Mouse (Mus musculus) erythroid progenitor cell, adult 5-6 weeks (primary cell): ENCODE data around the gene Negr1. TPM values are rescaled to one million over a fixed set of nuclear protein-coding genes. Genes with fewer than 3 reads are reported as not detected.

Experiments
- ATAC-seq: replicated peaks from 2 replicates; pipeline ENCODE4 v1.8.0; 2016; ENCODE audit warnings: moderate number of reproducible peaks, mild to moderate bottlenecking, moderate TSS enrichment, inconsistent platforms; ENCODE audit not compliant: poor library complexity, low FRiP score, severe bottlenecking
- total RNA-seq, 2 experiments: library from RNA; stranded (forward) in 1 of 2; stranded (reverse) in 1 of 2; fragments of 150-400 nt in 1 of 2; fragments of 186-747, 209-891 nt in 1 of 2; gene quantifications; 2 replicates each; pipeline versions ENCODE4 v1.2.3 to v1.2.4; 2015 to 2017; ENCODE audit warnings: low replicate concordance in 2 of 2

The Negr1 gene
- total RNA-seq, 2 experiments from 2014 or later: 0.61 TPM; not detected in 1

- no peak for ATAC-seq
Measured at GRCm38 (mm10) chr3:156895322-156895721, 333.7 kb downstream of the Negr1 start.

GRCm38 (mm10) chr3:156896106-156896505, 334.5 kb downstream of the Negr1 start:
- no peak for ATAC-seq

- no peak for ATAC-seq
Measured at GRCm38 (mm10) chr3:156896552-156896951, 335.0 kb downstream of the Negr1 start.

- ATAC-seq: no peak
Measured at GRCm38 (mm10) chr3:156901140-156901539, 339.5 kb downstream of the Negr1 start.

GRCm38 (mm10) chr3:156903925-156904576, 342.5 kb downstream of the Negr1 start:
- ATAC-seq: no peak

GRCm38 (mm10) chr3:156912816-156913215, 351.2 kb downstream of the Negr1 start:
- ATAC-seq: no peak

DNA sequence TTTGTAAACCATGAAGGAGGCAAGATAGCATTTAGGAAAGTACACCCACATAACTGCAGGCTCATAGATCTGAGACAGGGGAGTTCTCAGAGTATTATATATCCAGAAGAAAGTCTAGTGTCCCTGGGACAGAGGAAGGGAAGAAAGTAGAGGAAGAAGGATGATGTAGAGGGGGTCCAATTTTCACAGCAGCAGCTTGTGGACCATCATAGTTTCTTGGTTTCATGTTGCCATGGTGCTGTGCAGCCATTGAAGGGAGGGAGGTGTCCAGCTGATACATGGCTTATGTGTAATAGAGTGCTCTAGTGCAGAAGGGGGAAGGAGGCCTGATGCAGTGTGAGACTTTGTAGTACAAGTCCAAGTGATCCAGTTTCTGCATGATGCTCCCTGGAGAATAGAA, 359.8 kb downstream of the Negr1 start:
- ATAC-seq: no peak

DNA sequence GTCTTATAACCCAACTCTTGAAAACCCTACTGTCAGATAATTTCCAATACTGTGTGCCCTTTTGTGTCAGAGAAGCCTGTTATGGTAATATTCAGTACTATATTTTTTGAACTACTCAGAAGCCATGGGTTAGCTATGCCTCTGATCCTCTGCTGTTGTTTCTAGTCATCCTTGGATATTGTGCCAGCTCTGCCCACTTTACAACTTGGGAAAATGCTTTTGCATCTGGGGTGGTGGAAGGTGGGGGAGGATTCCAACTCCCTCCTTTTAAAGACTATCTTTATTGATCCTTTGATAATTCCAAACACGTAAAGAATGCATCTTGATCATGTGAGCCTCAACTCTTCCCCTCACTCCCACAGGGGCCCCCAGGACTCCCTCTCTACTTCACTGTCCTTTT, 361.6 kb downstream of the Negr1 start:
- ATAC-seq: no peak

- no peak for ATAC-seq
Measured at GRCm38 (mm10) chr3:156925102-156925501, 363.5 kb downstream of the Negr1 start.

DNA sequence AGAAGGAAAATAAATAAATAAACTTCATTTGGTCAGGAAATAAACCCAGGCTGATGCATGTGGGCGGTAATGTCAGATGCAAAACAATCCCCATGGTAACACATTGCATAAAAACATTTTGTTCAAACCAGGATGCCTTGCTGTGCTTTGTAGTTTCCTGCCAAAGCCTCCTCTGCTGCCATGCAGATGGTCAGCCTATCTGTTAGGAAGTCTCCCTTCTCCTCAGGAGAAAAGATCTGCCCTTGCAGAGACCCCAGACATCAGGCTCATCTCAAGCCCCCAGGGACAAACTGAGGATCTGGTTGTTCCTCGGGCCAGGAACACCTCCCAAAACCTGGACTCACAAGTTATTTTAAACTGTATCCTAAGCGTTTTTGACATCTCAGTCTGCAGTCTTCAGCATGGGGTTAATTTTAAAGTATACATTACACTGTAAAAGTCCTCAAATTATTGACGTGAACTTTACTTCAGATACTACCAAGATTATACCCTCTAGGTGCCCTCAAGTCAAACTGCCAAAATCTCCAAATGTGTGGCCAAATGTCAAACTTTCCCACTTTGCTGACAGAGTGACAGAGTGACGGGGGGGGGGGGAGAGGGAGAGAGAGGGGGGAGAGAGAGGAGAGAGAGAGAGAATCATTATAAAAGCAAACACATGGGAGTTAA, 366.9 kb downstream of the Negr1 start:
- ATAC-seq: no peak

DNA sequence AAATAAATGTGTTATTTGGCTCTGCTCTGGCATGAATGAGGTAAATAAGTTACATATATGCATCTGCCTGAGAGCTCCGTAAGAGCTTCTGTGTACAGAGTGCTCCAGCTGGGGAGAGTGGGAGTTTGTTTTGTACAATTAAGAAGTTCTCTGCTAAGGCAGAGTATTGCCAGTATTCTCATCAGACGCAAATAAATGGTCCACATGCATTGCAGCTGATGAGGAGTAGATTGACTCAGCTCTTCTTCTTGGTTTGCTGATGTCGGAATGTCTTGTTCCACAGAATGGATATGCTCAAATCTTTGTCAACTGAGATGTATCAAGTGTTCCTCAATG, 367.4 kb downstream of the Negr1 start:
- ATAC-seq: no peak

- no peak for ATAC-seq
Measured at GRCm38 (mm10) chr3:156929677-156930440, 368.3 kb downstream of the Negr1 start.

- no peak for ATAC-seq
Measured at GRCm38 (mm10) chr3:156931011-156931410, 369.4 kb downstream of the Negr1 start.

- no peak for ATAC-seq
Measured at GRCm38 (mm10) chr3:156931540-156931939, 369.9 kb downstream of the Negr1 start.

GRCm38 (mm10) chr3:156934778-156935290, 373.2 kb downstream of the Negr1 start:
- no peak for ATAC-seq

DNA sequence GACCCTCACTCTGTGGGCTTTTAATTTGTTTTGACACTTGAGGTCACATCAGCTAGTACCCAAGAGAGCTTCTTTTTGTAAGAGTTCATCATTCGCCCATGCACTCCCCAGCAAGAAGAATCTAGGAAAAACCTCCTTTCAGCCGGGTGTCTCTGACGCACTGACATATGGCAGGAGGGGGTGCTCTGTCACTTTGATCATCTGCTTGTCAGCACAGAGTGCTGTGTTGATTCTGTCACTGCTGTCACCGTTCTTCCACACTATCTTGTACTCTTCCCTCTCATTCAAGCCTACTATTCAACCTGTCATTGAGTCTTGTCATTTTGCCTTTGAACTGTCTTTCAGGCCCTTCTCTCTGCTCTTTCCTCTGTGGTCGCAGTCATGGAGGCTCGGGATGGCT, 385.8 kb downstream of the Negr1 start:
- ATAC-seq: no peak

GRCm38 (mm10) chr3:156952970-156953369, 391.4 kb downstream of the Negr1 start:
- no peak for ATAC-seq

- no peak for ATAC-seq
Measured at GRCm38 (mm10) chr3:156955094-156955493, 393.5 kb downstream of the Negr1 start.

- ATAC-seq: no peak
Measured at GRCm38 (mm10) chr3:156958640-156959039, 397.0 kb downstream of the Negr1 start.

GRCm38 (mm10) chr3:156968764-156969163, 407.2 kb downstream of the Negr1 start:
- no peak for ATAC-seq

GRCm38 (mm10) chr3:156971104-156971503, 409.5 kb downstream of the Negr1 start:
- ATAC-seq: no peak
